Mouse (Mus musculus): ENCODE results near the gene Gh.

Gene Gh

DNA sequence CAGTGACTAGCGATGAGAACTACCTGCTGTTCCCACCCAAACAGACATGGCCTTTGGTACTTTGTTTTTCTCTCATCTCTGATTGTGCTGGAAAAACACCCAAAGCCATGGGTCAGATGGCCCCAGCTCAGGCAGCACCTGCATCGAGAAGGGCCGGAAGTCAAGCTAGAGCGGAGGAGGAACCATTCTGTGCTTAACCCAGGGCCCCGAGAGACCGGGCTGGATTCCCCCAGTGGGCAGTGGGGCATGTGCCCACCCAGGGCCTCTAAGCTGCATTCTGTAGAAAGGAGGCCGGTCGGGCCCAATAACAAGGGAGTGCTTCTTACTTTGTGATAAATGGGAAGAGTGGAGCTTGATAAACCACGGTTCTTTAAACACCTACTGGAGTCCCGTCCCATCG is 6.5 kb upstream of the Gh start:
- no peak for DNase-seq (ENCODE audit: low read depth)

DNA sequence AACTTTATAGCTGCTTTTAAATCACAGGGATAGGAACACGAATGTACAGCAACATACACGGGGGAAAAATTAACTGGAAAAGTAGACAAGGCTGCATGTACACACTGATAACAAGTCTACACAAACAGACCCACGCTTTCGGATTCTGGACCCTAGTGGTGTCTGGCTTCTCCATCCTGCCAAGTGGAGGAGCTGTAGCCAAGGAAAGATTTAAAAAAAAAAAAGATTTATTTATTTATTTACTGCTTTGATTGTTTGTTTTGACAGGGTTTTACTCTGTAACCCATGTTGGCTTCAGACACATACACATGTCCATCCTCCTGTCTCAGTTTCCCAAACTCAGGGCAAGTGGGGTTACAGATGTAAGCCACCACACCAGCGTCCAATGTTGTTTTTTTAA is 5.8 kb upstream of the Gh start:
- no peak for DNase-seq (ENCODE audit: low read depth)

DNA sequence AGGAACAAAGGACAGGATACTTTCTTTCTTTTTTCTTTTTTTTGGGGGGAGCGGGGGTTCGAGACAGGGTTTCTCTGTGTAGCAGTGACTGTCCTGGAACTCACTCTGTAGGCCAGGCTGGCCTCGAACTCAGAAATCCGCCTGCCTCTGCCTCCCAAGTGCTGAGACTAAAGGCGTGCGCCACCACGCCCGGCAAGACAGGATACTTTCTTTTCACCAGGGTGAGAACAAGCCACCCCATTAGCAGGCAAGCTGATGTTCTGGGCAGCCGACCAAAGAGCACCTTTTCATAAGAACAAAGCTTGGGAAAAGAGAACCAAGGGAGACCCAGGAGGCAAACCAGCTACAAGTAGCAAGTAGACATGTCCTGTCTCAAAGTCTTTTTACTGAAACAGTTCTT is 5.1 kb upstream of the Gh start:
- DNase-seq (ENCODE audit: low read depth): no peak

DNA sequence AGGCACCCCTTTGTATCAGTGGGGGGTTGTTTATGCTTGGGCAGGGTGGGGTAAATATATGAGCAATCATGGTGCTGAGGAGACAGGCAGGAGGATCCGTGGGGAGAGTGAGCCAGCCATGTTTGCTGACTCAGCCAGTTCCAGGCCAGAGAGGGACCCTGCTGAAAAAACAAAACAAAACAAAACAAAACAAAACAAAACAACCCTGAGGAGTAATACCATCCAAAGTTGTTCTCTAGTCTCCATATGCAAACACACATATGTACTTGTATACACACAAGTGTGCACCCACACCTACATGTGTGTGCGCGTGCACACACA is 4.4 kb upstream of the Gh start:
- DNase-seq (ENCODE audit: low read depth): no peak

DNA sequence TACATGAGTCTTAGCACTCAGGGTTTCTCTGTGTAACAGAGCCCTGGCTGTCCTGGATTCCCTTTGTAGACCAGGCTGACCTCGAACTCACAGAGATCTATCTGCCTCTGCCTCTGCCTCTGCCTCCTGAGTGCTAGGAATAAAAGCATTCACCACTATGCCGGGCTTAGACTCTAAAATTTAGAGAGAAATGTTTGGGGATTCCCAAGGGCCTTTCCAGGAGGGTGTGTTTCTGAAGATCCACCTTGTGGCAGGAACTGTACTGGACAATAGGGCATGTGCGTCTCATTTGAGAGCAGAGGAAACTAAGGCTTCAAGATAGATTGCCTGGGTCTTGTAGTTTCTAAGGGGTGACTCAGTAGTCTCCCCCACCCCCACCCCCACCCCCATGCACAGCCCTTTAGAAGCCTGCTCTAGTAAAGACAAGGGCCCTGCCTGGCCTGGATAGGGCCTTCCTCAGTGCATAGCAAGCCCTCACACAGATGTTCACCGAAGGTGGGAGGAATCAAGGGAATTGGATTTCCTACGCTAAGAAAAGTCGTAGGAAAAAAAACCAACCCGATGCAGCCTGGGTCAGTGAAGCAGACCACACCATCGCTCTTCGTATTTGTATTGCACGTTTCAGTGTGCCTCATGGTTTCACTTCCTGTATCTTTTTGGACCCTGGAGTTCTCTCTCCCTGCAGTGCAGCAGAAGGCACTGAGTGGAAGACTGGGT is 3.8 kb upstream of the Gh start:
- no peak for DNase-seq (ENCODE audit: low read depth)

DNA sequence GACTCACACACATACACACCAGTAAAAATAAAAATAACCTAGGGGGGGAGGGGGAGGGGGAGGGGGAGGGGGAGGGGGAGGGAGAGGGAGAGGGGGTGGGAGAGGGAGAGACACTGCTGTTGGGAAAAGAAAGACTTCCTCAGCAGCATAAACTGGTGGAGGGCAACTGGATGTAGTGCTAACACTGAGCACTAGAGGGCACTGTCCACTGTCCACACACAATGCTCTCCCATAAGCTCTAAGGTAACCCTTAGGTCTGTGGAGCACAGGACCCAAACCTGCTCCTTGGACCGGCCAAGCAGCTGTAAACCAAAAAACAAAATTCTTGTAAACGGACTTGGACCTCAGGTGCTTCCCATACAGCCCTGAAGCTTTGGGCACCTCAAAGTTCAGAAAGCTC is 969 bp upstream of the Gh start:
- peak; percentile 42 for DNase-seq (ENCODE audit: low read depth)

DNA sequence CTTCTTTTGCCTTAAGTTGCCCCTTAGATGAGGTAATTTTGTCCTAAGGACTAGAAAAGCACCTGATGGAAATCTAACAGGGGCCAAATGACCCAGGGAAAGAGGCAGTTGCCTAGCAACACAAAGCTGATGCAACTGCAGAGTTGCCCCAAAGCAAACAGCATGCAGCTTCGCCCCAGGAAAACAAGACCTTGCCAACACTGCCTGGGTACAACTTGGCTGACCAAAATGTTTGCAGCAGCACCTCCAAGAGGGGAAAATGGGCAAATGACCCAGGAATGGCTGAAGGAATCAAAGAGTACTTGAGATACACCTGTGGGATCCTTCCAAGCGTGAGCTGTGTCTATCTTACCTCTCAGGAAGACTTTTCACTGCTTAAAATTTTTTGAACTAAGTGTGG is 9.8 kb downstream of the Gh start:
- DNase-seq (ENCODE audit: low read depth): no peak

DNA sequence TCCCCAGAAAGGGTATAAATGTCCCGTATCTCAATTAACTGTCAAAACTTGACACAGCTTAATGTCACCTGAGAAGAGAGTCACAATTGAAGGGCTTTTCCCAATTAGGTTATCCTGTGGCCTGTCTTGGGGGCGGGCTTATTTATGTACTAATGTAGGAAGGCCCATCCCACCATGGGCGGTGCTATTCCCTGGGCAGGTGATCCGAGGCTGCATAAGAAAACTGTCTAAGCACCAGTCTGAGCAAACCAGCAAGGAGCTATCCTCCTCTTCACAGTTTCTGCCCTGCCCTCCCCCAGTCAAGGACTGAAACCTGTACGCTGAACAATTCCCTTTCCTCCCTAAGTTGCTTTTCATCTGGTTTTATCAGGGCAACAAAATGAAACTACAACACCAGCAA is 11.3 kb downstream of the Gh start:
- no peak for DNase-seq (ENCODE audit: low read depth)

DNA sequence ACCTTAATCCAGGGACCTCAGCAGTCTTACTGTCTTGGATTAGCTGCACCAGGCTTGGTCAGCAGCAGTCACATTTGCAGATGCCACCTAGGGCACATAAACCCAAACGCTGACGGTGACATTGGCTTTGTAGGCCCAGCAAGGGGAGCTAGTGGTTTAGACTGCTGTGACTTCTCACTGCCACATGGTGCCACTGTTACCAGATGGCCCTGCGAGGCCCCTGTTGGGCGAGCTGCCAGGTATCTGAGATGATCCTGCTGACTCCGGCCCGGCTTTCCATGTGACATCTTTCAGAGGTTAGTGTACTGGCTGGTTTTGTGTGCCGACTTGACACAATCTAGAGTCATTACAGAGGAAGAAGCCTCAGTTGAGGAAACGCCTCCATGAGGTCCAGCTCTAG is 12.3 kb downstream of the Gh start:
- DNase-seq (ENCODE audit: low read depth): no peak

DNA sequence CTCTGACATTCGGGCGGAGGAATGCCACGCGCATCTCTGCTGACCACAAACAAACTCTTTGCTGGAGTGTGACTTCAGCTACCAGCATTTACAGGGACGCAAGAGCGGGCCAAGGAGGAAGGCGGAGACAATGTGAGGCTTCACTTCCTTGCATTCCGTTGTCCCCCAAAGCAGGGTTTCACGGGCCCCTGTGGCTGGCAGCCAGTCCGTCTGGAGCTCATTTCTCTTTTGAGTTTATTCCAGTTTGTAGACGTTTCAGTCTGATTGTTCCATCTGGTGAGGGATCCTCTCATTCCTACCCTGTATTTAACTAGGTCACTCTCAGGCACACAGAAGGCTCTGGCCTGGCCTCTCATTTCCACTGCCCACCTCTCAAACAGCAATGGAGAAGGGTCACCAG is 14.7 kb downstream of the Gh start:
- DNase-seq (ENCODE audit: low read depth): no peak

DNA sequence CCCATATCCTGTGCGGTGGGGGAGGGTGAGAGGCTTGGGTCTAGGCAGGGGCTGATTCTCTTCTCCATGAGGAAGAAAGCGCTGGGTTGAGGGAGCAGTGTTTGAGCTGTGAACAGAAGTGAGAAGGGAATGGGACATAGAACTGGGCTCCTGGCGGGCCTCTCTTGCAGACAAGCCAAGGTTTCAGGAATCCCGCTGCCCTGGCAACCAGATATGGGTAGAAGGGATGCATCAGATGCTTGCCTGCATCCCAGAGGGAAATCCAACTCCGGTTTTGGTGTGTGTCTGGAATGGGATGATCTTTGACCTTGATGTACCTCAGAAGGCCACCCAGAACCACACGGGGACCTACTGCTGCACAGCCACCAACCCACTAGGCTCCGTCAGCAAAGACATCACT is 15.5 kb downstream of the Gh start:
- no peak for DNase-seq (ENCODE audit: low read depth)

DNA sequence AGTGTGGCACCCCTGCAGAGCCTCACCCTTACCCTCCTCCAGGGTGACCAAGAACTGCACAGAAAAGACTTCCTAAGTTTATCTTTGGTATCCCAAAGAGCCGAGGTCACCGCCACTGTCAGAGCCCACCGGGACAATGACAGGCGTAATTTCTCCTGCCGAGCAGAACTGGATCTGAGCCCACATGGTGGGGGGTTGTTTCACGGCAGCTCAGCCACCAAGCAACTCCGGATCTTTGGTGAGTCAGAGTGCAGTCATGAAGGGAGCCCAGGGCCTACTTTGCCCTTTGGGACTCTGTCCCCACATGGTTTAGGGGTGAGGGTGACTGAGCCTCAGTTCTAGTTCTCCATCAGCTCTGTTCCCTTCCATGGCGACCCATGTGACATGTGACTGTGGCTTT is 17.5 kb downstream of the Gh start:
- DNase-seq (ENCODE audit: low read depth): no peak

DNA sequence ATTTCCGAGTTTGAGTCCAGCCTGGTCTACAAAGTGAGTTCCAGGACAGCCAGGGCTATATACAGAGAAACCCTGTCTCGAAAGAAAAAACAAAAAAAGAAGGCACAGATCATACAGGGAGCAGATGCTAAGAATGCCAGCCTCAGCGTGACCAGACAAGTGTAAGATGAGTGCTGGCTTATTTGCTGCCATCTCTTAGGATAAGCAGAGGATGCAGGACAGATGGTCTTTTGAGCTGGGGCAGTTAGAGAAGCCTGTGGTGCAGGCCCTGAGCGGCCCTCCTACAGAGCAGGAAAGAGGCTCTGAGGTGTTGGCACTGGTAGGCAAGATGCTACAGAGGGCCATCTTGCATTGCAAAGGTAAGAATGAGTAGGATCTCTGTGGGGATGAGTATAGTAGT is 18.3 kb downstream of the Gh start:
- no peak for DNase-seq (ENCODE audit: low read depth)

DNA sequence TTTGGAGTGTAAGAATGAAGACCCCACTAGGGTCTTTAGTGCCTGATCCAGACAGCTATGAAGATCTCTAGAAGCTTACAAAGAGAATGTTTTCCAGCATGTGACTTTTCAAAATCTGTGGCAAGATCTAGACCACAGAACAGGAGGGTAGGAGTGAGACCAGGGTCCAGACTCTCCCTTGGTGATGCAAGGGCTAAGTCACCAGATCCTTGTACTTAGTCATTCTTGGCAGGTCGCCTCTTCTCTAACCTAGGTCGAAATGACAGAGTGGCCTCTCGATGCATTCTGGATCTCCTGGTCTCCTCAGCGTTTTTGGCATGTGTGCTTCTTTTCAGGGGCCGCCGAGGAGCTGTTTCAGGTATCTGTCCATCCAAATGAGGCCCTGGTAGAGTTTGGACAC is 19.2 kb downstream of the Gh start:
- DNase-seq (ENCODE audit: low read depth): no peak

DNA sequence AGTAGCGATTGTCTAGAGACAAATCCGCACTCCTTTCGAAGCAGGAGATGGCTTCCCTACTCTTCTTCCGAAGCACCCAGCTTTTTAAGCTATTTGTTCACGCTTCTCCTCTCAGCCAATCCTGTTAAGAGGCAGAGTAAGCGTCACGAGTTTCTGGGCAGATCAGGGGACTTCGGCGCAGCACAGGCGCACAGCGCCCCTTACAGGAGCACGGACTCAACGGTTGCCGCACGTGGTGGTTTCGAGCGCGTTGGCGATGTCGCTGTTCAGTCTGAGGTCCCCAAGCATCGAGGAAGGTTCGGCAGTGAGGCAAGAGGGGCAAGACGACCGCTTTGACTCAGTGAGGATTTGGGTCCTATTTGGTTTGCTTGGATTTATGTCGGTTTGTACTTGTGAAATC is 25.2 kb downstream of the Gh start, which contains the start of gene Tcam1:
TSS of gene Tcam1 (plus strand) at position 219 of the 400 bp plus-strand sequence.
- peak; percentile 95 for DNase-seq (ENCODE audit: low read depth)

DNA sequence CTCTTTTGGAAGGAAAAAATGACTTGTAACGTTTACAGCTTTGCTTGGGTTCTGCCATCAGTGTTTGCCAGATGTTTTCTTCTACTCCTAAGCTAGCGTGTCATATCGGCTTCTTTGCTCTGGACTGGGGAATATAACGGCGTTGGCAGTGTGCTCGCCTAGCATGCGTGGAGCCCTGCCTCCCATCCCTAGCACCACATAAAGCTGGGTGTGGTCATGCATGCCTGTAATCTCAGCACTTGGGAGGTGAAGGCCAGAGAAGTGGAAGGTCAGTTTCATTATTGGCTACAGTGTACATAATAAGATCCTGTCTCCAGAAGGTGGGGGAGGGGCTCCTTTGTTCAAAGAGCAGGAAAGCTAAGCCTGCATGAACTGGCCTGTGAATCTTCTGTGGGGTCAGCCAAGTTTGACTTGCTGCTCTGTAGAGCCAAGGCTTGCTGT is 26.7 kb downstream of the Gh start:
- no peak for DNase-seq (ENCODE audit: low read depth)

DNA sequence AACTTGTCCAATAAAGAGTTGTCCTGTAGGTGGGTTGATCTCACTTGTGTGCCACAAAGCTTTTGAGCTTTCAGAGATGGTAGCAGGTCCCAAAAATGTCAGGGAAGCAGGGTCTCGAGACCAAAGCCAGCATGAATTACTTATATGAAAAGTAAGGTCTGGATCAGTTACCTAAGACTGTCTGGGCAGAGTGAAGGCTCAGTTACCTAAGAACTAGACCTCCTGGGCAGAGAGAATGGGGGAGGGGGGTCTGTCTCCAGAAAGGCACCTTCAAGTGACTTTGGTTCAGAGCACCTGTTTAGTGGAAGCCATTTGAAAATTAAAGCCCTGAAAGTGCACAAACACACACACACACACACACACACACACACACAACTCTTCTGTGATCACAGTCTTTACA is 27.3 kb downstream of the Gh start:
- no peak for DNase-seq (ENCODE audit: low read depth)

DNA sequence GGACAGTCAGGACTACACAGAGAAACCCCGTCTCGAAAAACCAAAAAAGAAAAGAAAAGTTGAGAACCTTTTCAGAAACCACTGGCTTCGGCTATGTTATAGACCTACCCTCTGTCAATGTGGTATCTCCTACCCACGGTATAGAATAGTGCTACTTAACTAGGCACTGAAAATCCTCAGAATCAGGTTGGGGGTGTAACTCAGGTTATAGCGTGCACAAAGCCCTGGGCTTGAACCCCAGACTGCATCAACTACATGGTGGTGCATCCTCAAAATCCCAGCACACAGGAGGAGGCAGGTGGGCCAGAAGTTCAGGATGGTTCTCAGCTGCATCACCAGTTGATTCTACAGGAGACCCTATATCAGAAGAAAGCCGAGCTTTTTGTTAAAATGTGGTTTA is 27.9 kb downstream of the Gh start:
- DNase-seq (ENCODE audit: low read depth): no peak

DNA sequence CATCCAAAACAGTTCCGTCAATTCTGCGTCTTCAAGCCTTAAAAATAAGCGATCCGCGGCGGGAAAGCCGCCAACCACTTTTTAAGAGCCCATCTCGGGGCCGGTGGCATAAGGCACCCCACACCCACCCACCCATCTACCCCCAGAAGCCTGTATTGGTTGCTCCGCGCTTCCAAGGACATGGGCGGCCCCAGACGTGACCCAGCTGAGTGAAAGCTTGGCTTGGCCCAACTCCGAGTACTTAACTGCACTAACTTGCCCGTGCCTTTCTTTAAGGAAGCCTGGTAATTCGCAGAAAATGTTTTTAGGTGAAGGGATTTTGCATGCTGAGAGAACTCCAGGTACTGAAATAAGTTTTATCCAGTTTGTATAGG is 28.4 kb downstream of the Gh start:
- no peak for DNase-seq (ENCODE audit: low read depth)

DNA sequence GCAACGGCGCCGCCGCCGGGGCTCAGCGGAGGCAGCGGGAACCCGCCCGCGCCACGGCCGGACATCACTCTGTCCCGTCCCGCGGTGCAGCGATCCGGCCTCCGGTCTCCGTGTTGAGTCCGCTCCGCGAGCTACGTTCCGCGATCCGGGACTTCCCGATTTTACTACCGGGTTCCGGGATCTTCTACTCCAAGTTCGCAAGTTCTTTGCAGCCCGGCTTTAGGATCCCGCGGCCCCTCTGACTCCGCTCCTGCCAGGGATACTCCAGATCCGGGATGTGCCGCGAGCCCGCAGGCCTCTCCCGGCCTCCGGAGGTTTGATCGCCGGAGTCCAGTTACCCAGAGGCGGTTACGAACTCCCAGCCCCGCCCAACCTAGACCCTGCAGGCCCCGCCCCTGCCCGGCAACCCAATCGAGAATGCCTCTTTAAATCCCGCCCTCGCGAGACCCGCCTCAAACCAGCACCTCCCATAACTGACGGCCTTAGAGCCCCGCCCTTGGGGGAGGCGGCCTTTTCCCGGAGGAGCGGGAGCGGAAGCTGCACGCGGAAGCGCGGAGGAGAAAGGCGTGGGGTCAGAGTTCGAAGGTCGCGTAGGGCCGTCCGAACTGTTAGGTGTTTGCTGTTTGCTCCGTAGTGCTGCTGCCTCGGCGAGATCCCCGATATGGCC is 28.9 kb downstream of the Gh start, which contains the start of gene Smarcd2:
TSS of gene Smarcd2 (minus strand) at position 329 of the 667 bp plus-strand sequence.
- peak; percentile 97 for DNase-seq (ENCODE audit: low read depth)

DNA sequence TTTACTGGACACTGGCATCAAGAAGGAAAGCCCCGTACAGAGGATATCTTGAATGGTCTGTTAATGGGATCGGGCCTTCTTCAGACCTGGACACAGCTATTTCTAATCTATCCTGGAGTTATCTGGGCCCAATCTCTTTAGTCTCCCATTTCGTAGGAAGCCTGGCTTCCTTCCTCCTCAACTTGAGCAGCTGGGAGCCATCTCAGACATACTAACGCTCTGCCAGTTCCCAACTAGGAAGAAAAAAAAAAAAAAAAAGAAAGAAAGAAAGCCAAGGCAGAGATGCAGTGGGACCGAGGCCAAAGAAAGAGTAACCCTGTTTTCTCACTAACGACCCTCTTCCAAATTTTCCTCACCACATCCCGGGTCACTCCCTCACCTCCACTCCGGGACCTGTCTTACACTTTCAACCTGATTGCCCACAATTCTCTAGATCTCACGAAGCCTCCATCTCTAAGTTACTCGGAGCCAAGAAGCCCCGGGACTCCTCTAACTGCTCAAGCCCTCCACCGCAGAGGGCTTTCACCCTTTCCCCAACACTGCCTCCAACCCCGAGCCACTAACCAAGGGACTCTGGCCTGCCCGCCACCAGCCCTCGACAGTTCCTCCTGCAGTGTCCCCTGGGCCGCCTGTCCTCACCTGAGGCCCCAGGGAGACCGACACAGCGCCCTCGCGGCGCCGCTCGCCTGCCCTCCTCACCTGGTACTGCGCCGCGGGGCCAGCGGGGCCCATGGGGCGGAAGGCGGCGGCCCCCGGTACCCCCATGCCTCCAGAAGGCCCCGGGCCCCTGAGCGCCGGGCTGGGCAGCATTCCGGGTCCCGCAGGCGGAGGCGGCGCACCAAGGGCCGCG is 29.6 kb downstream of the Gh start:
- DNase-seq (ENCODE audit: low read depth): no peak

DNA sequence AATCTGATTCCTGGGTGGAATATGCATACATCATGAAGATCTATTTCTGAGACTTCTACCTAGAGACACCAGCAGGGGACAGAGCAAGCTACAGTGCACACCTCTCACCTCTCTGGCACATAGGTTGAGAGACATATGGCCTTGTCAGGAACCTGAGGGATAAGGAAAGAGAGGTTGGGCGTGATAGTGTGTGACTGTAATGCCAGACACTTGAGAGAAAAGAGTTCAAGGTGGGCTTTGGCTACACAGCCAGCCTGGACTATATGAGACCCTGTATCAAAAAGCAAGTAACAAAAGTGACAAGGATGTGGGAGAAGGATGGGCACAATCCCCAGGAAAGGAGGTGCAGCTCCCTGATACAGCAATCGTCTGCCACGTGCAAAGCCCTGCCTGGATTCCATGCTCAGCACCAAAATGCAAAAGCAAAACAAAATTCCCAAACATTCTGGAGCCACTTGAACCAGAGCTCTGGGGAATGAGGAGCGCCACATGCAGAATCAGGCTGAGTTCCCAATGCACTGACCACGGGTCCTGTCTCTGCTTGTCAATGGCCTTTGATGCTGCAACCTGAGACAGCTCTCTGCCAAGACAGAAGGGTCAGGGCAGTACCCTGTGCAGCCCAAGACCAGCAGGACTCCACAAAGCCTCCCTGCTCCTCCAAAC is 30.4 kb downstream of the Gh start:
- no peak for DNase-seq (ENCODE audit: low read depth)

DNA sequence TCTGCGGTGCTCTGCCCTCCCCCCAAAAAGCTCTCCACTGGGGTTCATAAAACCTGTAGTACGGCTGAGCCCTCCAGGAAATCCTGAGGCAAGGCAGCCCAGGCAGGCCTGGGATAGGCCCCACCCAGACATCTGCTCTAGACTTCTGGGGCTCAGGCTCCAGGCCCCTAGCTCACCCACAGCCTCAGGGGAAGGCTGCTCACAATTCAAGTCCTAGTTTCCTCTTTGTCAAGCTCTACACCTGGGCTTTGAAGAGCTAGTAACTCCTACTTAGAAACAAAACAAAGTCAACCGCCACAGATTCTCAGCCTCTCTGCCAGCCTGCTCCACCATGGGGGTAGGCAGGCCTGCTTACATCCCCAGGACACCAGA is 32.6 kb downstream of the Gh start:
- DNase-seq (ENCODE audit: low read depth): no peak
